Mouse (Mus musculus) thymus, postnatal 36 days (tissue): Measurements from ENCODE around the gene Usp5.
A peak's percentile ranks its signal among the peaks of the same experiment; 100 is the strongest.
"Not testable (repeated sequence)": the region's sequence is repeated elsewhere in the genome, so short reads cannot be mapped to it uniquely, and the experiment has no call there.

Source experiments
- DNase-seq, 2 experiments: peaks; one replicate each; pipeline ENCODE4 v3.0.0; 2022; ENCODE audit warnings: mixed read lengths in 2 of 2

Gene Usp5

DNA sequence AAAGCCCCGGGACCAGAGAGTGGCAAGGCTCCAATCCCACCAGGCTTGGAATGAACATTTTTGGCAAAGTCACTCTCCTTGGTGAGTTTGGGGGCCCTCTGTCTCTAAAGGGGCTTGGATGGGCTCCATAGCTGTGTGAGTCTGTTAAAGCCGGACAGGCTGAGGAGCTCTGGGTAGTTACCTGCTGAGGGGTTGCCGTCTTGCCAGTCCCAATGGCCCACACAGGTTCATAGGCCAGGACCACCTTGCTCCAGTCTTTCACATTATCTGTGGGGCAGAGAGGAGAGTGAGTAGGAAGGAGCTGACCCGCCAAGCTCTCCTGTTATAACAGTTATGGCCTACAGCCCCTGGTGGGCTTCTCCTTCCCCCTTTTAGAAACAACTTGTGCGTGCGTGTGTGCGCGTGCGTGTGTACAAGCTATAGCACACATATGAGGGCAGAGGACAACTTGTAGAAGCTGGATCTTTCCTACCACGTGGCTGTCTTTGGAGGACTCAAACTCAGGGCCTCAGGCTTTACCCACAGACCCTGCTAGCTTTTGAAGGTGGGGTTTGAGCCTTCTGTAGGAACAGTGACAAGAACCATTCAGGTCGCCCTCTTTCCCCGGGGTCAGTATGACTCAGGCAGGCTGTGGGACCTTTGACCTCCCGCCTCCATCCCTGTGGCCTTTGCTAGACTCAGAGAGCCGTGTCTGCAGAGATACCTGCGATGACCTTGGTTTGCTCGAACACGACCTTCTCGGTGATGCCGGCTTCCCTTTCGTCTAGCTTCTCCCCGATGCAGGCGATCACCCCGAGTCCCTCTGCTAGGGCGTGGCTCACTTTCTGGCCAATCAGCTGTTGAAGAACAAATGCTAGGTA lies 17.4 kb downstream of the Usp5 start:
- no peak for DNase-seq

DNA sequence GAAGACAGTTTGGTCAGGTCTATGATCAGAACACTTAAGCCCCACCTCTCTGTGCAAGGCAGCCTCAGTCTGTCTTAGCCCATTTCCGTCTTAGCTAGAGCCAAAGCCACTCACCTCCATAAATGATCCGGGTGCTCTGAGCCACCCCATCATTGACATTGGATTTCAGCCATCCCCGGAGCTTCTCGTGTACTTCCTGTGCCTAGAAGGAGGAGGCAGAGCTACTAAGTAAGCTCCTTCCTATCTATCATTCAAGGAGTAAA lies 17.9 kb downstream of the Usp5 start:
- DNase-seq = no peak

DNA sequence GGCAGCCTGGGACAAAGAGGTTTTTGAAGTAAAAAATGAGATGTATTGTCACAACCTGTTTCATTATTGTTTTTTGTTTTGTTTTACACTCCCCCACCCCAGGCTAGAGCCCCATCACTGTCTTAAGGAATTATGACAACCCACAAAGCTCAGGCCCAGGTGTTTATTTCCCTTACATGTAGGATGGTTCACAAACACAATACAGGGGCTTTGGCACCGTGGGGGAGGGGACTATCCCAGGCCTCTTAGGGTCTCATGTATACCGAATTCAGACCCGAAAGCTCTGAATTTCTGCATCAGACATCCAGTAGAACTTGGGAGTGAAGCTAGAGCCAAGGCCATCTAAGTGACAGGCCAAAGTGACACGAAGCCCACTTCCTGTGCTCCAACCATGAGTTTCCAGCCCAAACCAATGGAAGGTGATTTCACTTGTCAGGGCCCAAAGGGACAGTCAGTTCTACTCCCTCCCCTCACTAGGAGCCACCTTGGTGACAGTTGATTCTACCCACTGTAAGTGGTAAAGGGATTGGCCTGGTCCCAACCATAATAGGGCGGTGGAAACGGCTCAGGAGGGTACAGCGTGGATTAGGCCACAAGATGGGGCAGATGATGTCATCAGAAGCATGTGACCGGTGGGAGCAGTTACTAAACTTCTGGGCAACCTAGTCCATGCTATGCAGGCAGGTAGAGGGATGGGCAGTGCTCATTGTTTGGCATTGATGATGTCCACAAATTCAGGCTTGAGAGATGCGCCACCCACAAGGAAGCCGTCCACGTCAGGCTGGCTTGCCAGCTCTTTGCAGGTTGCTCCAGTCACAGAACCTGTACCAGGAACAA lies 18.5 kb downstream of the Usp5 start:
- not testable (repeated sequence) for DNase-seq

DNA sequence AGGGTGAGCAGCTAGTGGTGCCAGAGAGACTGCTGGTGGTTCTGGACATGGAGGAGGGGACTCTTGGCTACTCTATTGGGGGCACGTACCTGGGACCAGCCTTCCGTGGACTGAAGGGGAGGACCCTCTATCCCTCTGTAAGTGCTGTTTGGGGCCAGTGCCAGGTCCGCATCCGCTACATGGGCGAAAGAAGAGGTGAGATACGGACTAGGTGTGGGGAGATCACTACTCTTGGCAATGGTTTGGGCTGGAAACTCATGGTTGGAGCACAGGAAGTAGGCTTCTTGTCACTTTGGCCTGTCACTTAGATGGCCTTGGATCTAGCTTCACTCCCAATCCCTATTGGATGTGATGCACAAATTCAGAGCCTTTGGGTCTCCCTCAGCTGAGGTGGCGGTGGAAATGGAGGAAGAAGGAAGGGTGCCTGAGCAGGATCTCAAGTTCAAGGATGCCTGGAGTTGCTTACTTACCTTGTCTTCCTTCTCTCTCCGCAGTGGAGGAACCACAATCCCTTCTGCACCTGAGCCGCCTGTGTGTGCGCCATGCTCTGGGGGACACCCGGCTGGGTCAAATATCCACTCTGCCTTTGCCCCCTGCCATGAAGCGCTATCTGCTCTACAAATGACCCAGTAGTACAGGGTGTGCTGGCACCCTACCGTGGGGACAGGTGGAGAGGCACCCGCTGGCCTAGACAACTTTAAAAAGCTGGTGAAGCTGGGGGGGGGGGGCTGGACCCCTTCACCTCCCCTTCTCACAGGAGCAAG lies 19.3 kb downstream of the Usp5 start:
- DNase-seq = no peak

DNA sequence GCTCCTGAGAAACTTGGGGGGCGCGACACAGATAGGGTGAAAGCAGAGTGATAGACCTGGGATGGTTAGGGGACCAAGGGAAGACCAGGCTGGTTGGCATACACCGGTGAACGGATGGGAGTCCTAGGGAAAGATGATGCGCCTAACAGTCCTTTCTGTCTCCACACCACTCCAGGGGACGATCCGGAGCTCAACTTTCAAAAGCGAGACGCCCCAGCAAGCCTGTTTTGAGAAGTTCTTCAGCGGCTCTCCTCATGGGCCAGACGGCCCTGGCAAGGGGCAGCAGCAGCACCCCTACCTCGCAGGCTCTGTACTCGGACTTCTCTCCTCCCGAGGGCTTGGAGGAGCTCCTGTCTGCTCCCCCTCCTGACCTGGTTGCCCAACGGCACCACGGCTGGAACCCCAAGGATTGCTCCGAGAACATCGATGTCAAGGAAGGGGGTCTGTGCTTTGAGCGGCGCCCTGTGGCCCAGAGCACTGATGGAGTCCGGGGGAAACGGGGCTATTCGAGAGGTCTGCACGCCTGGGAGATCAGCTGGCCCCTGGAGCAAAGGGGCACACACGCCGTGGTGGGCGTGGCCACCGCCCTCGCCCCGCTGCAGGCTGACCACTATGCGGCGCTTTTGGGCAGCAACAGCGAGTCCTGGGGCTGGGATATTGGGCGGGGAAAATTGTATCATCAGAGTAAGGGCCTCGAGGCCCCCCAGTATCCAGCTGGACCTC lies 20.1 kb downstream of the Usp5 start:
- peak; percentile 76 for DNase-seq

DNA sequence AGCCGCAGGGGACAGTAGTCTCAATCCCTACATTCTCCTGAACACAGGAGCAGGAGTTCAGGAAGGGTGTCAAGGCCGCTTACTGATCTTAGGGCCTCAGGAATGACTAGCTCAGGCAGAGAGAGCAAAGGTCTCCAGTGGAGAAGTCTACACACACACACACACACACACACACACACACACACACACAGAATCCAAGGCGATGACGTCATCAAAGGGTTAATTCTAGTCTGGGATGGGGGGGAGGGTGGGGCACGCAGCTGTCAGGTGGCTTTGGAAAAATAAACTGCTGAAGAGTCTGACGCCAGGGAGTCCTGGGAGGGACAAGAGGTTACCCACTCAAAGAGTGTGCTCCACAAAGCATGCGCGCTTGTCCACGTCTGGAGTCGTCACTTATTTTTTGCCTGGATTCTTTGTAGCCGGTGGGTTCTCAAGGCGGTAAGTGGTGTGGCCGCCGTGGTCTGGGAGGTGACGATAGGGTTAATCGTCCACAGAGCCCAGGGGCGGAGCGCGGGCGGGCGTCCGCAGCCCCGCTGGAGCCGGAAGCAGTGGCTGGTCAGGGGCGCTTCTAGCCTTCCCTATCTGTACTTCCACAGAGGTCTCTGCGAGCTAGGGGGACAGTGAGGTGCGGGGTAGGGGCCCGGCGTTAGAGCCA lies 20.8 kb downstream of the Usp5 start, which contains the start of gene Spsb2:
TSS of gene Spsb2 (plus strand) at position 304 of the 655 bp plus-strand sequence.
- peak; percentile 35 to 43 for DNase-seq

DNA sequence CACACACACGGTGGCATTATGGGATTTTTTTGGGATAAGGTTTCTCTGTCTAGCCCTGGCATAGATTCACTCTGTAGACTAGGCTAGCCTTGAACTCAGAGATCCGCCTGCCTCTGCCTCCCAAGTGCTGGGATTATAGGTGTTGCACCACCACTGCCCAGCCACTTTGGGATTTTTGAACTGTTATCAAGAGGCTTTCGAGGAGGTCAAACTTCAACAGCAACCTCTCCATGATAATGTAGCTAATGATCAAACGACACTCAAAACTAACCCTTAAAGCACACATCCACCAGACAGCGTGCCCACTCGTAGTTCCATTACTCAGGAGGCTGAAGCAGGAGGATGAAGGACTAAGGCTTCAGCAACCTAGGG lies 21.3 kb downstream of the Usp5 start:
- DNase-seq = no peak

DNA sequence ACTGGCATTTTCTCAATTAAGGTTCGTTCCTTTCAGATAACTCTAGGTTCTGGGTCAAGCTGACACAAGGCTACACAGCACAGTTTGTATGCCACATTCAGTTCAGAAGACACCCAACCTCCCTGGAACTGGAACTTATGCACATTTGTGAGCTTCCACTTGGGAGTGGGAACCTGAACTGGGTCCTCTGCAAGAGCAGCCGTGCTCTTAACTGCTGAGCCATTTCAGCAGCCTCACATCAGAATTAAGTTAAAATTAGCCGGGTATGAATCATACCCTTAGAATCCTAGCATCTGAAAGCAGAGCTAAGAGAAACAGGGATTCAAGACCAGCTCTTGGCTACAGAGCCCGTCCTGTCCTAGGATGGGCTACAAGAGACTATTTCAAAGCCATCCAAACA lies 21.9 kb downstream of the Usp5 start:
- DNase-seq = no peak

DNA sequence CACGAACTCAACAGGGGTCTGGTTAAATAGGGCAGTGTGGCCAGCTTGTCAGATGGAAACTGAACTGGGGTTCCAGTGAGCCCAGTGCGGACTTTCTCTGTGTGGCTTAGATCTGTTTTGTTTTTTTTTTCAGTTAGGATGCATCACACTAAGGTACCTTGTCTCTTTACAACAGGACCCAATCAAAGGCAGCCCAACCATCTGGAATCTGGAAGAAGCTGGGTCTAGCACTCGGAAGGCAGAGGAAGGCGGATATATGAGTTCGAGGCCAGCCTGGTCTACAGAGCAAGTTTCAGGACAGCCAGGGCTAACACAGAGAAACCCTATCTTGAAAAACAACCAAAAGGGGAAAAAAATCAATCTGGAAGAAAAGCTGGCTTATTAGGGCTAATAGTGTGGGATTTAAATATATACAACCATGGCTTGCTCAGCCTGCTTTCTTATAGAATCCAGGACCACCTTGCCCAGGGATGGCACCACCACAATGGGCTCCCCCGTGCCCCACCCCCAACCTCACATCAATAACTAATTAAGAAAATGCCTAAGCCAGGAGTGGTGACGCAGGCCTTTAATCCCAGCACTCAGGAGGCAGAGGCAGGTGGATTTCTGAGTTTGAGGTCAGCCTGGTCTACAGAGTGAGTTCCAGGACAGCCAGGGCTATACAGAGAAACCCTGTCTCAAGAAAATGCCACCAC lies 22.7 kb downstream of the Usp5 start:
- no peak for DNase-seq

DNA sequence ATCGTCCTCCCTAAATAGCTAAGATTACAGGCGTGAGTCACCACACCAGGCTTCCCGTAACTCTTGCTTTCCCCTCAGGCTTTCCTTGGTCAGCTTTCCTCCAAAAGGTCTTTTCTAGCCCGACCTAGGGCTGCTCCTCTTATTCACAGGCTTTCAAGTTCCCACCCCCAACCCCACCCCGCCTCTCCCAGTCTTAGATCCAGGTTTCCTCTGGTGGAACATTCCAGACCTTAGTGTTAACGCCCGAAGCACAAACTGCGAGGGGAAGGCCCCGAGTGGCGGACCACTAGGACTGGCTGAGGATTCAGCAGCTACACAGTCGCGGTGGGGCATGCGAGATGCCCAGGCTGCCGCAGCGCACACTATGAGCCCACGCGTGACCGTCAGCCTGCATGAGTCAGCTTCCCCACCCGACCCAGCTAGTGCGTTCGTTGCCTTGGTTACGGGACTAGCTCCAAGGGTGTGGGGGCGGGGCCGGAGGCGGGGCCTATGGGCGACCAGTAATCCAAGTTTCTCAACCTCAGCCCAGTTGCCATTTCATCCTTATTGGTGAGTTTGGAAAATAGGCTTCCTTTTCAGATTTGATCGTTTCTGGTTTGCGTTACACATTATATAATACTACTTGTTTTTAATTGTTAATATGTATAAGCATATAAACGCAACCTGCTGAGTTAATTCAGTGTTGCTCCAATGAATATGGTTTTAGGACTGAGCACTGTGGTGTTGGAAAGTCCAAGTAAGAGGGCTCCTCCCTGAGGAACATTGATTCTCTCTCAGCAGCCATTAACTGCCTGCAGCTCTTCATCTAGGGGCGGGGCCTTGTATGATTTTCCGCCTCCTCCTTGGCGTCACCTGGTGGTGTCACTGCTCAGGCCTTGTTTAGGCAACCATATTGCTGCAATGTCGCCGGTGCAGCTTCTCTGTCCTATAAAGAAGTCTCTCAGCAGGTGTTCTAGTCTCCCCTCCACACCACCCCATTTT lies 23.7 kb downstream of the Usp5 start:
- peak; percentile 66 to 77 for DNase-seq

DNA sequence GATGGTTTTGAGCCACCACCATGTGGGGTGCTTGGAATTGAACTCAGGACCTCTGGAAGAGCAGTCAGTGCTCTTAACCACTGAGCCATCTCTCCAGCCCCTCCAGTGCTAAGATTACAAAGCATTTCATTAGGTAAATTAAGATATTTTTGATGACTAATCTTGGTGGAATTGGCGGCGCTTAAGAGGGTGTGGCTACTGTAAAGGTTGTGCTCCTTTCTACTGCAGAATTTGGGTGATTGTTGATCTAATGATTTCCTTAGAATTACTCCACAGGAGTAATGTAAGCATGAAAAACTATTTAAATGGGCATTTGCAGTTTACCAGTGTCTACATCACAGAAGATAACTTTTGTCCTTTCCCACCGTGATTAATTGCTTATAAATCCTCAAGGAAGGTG lies 24.9 kb downstream of the Usp5 start:
- DNase-seq = no peak

DNA sequence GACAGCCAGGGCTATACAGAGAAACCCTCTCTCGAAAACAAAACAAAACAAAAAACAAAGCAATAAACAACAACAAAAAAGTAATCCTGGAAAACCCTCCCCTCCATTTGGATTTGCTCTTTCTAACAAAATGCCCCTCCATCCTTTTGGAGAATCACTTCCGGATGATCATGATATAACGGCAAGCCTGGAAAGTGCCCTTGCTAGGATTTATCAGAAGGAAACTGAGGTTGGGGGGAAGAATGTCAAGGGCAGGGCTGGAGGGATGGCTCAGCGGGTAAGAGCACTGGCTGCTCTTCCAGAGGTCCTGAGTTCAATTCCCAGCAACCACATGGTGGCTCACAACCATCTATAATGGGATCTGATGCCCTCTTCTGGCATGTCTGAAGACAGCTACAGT lies 25.6 kb downstream of the Usp5 start:
- not testable (repeated sequence) for DNase-seq

DNA sequence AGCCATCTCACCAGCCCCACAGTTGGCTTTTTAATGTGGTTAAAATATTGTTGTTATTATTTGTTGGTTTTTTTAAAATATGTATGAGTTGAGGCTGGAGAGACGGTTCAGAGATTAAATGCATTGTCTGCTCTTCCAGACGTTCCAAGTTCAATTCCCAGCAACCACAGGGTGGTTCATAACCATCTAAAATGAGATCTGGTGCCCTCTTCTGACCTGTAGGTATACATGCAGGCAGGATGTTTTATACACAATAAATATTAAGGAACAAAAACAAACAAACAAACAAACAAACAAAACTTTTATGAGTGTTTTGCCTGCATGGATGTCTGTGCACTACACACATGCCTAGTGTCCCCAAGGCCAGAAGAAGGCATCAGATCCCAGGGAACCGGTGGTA lies 26.2 kb downstream of the Usp5 start:
- DNase-seq = no peak

DNA sequence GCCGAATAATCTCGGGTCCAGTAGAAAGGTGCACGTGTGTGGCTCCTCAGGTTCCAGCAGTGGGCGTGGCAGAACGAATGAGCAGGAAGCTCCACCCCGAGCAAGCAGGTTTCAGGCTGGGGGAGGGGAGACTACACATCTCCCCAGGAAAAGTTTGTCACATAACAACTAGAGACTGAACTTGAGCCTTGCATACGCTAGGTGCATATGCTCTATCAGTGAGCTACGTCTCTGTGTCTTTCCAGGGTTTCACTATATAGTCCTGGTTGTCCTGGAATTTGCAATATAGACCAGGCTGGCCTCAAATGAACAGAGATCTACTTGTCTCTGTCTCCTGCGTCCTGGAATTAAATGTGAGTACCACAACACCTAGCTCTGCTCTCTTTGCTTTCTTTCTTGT lies 26.9 kb downstream of the Usp5 start:
- not testable (repeated sequence) for DNase-seq

DNA sequence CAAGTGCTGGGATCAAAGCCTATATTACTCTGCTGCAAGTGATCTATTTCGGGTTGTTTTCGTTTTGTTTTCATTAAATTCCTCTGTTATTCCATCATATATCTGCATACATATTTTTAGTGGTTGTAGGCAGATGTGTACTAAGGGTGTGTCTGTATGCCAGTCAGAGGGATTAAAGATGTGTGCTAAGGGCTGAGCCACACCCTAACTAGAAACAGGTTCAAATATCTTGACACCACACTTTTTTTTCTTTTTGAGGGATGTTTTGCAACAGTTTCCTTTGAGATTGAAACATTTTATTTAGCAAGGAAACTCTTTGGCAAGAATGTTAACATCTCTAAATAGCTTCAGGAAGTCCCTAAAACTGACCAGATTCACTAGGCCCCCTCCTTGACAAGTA lies 33.1 kb downstream of the Usp5 start:
- DNase-seq = no peak

DNA sequence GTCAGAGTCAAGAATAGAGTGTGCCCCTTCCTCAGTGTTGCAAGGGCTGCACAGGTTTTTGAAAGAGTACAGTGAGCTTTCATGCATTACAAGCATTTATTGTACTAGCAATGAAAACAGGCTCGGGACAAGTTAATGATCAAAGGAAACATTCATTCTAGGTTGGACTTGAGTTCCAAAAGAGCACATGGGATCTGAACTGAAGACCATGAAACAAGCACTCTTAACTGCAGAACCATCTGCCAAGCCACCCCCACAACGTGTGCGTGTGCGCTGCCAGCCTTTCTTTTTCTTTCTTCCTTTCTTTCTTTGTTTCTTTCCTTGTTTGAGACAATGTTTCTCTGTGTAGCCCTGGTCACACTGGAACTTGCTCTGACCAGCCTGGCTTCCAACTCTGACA lies 33.5 kb downstream of the Usp5 start:
- no peak for DNase-seq

DNA sequence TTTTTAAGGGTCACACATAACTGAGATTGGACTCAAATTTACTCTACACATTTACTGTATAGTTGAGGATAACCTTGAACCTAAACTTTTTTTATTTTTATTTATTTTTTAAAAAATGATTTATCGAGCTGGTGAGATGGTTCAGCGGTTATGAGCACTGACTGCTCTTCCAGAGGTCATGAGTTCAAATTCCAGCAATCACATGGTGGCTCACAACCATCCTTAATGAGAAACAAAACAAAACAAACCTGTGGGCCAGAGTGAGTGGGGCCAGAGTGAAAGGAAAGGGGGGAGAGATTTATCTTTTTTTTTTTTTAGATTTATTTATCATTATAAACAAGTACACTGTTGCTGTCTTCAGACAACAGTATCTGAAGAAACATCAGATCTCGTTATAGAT lies 37.4 kb downstream of the Usp5 start:
- DNase-seq = no peak

DNA sequence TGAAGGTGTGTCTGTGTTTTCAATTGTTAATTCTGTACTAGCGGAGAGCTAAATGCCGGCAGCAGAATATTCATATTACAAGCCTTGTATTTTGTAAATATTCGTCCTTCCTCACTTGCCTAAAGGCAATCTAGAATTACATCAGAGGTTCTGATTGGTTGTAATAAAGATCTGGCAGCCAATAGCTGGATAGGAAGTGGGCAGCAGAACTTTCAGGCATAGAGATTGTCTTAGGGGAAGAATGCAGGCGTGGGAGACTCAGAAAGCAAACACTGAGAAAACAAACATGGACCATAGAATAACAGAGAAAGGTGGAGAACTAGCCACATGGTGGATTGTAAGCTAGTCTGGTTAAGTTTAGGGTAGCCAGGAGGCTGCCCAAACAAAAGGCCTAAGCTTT lies 39.2 kb downstream of the Usp5 start:
- no peak for DNase-seq

DNA sequence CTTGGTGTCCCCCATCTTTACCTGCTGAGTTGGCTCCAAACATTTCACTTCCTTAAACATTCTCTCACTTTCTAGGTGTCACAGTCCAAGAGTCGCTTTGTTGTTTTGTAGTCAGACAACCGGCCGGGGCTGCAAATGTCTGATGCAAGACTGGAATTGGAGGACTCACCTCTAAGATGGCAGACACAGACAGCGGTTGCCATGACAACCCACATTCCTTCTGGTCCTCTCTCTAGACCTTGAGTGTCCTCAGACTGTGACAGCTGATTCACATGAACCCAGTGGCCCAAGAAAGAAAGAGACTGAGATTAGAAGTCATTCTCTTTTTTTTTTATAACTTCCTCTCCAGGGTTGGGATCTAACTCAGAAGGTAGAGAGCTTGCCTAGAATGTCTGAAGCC lies 39.8 kb downstream of the Usp5 start:
- DNase-seq = no peak

DNA sequence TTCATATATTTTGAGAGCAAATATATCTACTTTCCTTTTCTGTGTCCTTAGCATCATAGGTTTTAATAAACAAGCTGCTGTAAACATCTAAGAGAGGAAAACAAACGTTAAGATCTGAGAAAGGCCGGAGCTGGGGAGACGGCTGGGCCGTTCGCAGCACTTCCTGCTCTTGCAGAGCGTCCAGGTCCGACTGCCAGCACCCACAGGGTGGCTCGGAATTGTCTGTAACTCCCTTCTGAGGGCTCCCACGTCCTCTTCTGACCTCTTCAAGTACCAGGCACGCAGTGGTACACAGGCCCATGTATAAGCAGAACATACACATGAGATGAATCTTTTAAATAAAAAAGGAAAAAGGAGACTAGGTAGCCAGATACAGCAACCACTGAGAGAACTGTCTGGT lies 41.6 kb downstream of the Usp5 start:
- DNase-seq = no peak
